Mouse (Mus musculus): ENCODE data around the gene Ppp1cb. TPM values are rescaled to one million over a fixed set of nuclear protein-coding genes. Genes with fewer than 3 reads are reported as not detected.

Ppp1cb gene
- polyA plus RNA-seq, 1 experiment from 2014 or later = 246 TPM

- 31% methylated on average over 4 of the region's 5 CpGs for WGBS
- H3K27ac ChIP-seq (ENCODE audit: low read length) = peak overlapping the region; percentile 83
- no peaks in the 10 kb centered on the region for H3K36me3 ChIP-seq (ENCODE audit: control insufficient read depth, insufficient read depth, low read length)
- no peak overlapping the region for H3K4me2 ChIP-seq (ENCODE audit: low read depth, low read length)
- no peak for ATAC-seq (ENCODE audit: insufficient read depth, low FRiP score)
- H3K4me3 ChIP-seq (replicated peaks; ENCODE audit: low read length) = no peak overlapping the region
- H3K9ac ChIP-seq (ENCODE audit: low read length) = peak overlapping the region; percentile 46; the same call in 1 of the 2 replicates
- H3K27me3 ChIP-seq (ENCODE audit: control insufficient read depth, insufficient read depth, low read length) = no peaks in the 10 kb centered on the region
- H3K4me1 ChIP-seq (ENCODE audit: control insufficient read depth, insufficient read depth, low read length) = peaks cover 9% of the 10 kb centered on the region; the same call in 1 of the 2 replicates
- no peaks in the 10 kb centered on the region for H3K9me3 ChIP-seq (replicated peaks; ENCODE audit: control insufficient read depth, low read length)
Observed at GRCm38 (mm10) chr5:32437901-32438563, 20.6 kb upstream of the Ppp1cb start.

- H3K9ac ChIP-seq (ENCODE audit: low read length) = peak overlapping the region; percentile 46; the same call in 1 of the 2 replicates
- peak overlapping the region; percentile 83 for H3K27ac ChIP-seq (ENCODE audit: low read length)
- no peaks in the 10 kb centered on the region for H3K36me3 ChIP-seq (ENCODE audit: control insufficient read depth, insufficient read depth, low read length)
- peaks cover 9% of the 10 kb centered on the region; the same call in 1 of the 2 replicates for H3K4me1 ChIP-seq (ENCODE audit: control insufficient read depth, insufficient read depth, low read length)
- WGBS = 50% methylated on average over 2 of the region's 2 CpGs
- no peak for ATAC-seq (ENCODE audit: insufficient read depth, low FRiP score)
- no peak overlapping the region for H3K4me2 ChIP-seq (ENCODE audit: low read depth, low read length)
- H3K9me3 ChIP-seq (replicated peaks; ENCODE audit: control insufficient read depth, low read length) = no peaks in the 10 kb centered on the region
- H3K27me3 ChIP-seq (ENCODE audit: control insufficient read depth, insufficient read depth, low read length) = no peaks in the 10 kb centered on the region
- H3K4me3 ChIP-seq (replicated peaks; ENCODE audit: low read length) = no peak overlapping the region
Observed at GRCm38 (mm10) chr5:32438564-32438922, 20.1 kb upstream of the Ppp1cb start.

GRCm38 (mm10) chr5:32441336-32441735, 17.3 kb upstream of the Ppp1cb start:
- no peaks in the 10 kb centered on the region for H3K27me3 ChIP-seq (ENCODE audit: control insufficient read depth, insufficient read depth, low read length)
- peaks cover 9% of the 10 kb centered on the region; the same call in 1 of the 2 replicates for H3K4me1 ChIP-seq (ENCODE audit: control insufficient read depth, insufficient read depth, low read length)
- H3K9me3 ChIP-seq (replicated peaks; ENCODE audit: control insufficient read depth, low read length) = no peaks in the 10 kb centered on the region
- H3K36me3 ChIP-seq (ENCODE audit: control insufficient read depth, insufficient read depth, low read length) = no peaks in the 10 kb centered on the region
- ATAC-seq (ENCODE audit: insufficient read depth, low FRiP score) = peak; percentile 54; the same call in 1 of the 2 replicates
- no peak overlapping the region for H3K9ac ChIP-seq (ENCODE audit: low read length)
- 28% methylated on average over 3 of the region's 3 CpGs for WGBS
- no peak overlapping the region for H3K4me2 ChIP-seq (ENCODE audit: low read depth, low read length)
- no peak overlapping the region for H3K4me3 ChIP-seq (replicated peaks; ENCODE audit: low read length)
- no peak overlapping the region; the same call in 1 of the 2 replicates for H3K27ac ChIP-seq (ENCODE audit: low read length)

GRCm38 (mm10) chr5:32441992-32442575, 16.6 kb upstream of the Ppp1cb start:
- H3K4me3 ChIP-seq (replicated peaks; ENCODE audit: low read length) = no peak overlapping the region
- WGBS = 87% methylated on average over 4 of the region's 4 CpGs
- ATAC-seq (ENCODE audit: insufficient read depth, low FRiP score) = no peak

GRCm38 (mm10) chr5:32443906-32444305, 14.7 kb upstream of the Ppp1cb start:
- Histone ChIP-seq H3K4me3 (replicated peaks; ENCODE audit: low read length) (no peak overlapping the region), H3K4me1 (ENCODE audit: control insufficient read depth, insufficient read depth, low read length) (0 out of 2 replicates have a peak, but pooled peaks cover 4% of the 10 kb centered on the region), H3K27ac (ENCODE audit: low read length) (no peak overlapping the region), H3K27me3 (ENCODE audit: control insufficient read depth, insufficient read depth, low read length) (no peaks in the 10 kb centered on the region), H3K9ac (ENCODE audit: low read length) (no peak overlapping the region), H3K36me3 (ENCODE audit: control insufficient read depth, insufficient read depth, low read length) (no peaks in the 10 kb centered on the region), H3K9me3 (replicated peaks; ENCODE audit: control insufficient read depth, low read length) (no peaks in the 10 kb centered on the region), H3K4me2 (ENCODE audit: low read depth, low read length) (no peak overlapping the region)
- ATAC-seq (ENCODE audit: insufficient read depth, low FRiP score) = no peak
- 88% methylated on average over 3 of the region's 3 CpGs for WGBS

More at GRCm38 (mm10) chr5:32441992-32442575, 16.6 kb upstream of the Ppp1cb start:
- H3K4me1 ChIP-seq (ENCODE audit: control insufficient read depth, insufficient read depth, low read length) = peaks cover 9% of the 10 kb centered on the region; the same call in 1 of the 2 replicates
- H3K9ac ChIP-seq (ENCODE audit: low read length) = no peak overlapping the region
- no peaks in the 10 kb centered on the region for H3K36me3 ChIP-seq (ENCODE audit: control insufficient read depth, insufficient read depth, low read length)
- H3K4me2 ChIP-seq (ENCODE audit: low read depth, low read length) = no peak overlapping the region
- no peak overlapping the region for H3K27ac ChIP-seq (ENCODE audit: low read length)
- H3K27me3 ChIP-seq (ENCODE audit: control insufficient read depth, insufficient read depth, low read length) = no peaks in the 10 kb centered on the region
- no peaks in the 10 kb centered on the region for H3K9me3 ChIP-seq (replicated peaks; ENCODE audit: control insufficient read depth, low read length)

- Histone ChIP-seq H3K27ac (ENCODE audit: low read length) (no peak overlapping the region), H3K27me3 (ENCODE audit: control insufficient read depth, insufficient read depth, low read length) (no peaks in the 10 kb centered on the region), H3K4me1 (ENCODE audit: control insufficient read depth, insufficient read depth, low read length) (0 out of 2 replicates have a peak, but pooled peaks cover 4% of the 10 kb centered on the region), H3K4me3 (replicated peaks; ENCODE audit: low read length) (no peak overlapping the region), H3K36me3 (ENCODE audit: control insufficient read depth, insufficient read depth, low read length) (no peaks in the 10 kb centered on the region), H3K4me2 (ENCODE audit: low read depth, low read length) (no peak overlapping the region), H3K9me3 (replicated peaks; ENCODE audit: control insufficient read depth, low read length) (no peaks in the 10 kb centered on the region), H3K9ac (ENCODE audit: low read length) (no peak overlapping the region)
- ATAC-seq (ENCODE audit: insufficient read depth, low FRiP score) = no peak
- 55% methylated on average over 11 of the region's 11 CpGs for WGBS
Observed at GRCm38 (mm10) chr5:32445287-32445921, 13.2 kb upstream of the Ppp1cb start.

GRCm38 (mm10) chr5:32446394-32446793, 12.2 kb upstream of the Ppp1cb start:
- no peaks in the 10 kb centered on the region for H3K4me1 ChIP-seq (ENCODE audit: control insufficient read depth, insufficient read depth, low read length)

GRCm38 (mm10) chr5:32446810-32447209, 11.8 kb upstream of the Ppp1cb start:
- Histone ChIP-seq H3K4me3 (replicated peaks; ENCODE audit: low read length) (no peak overlapping the region), H3K27ac (ENCODE audit: low read length) (no peak overlapping the region), H3K4me1 (ENCODE audit: control insufficient read depth, insufficient read depth, low read length) (no peaks in the 10 kb centered on the region), H3K36me3 (ENCODE audit: control insufficient read depth, insufficient read depth, low read length) (no peaks in the 10 kb centered on the region), H3K9me3 (replicated peaks; ENCODE audit: control insufficient read depth, low read length) (no peaks in the 10 kb centered on the region), H3K4me2 (ENCODE audit: low read depth, low read length) (no peak overlapping the region), H3K27me3 (ENCODE audit: control insufficient read depth, insufficient read depth, low read length) (no peaks in the 10 kb centered on the region), H3K9ac (ENCODE audit: low read length) (no peak overlapping the region)
- no peak for ATAC-seq (ENCODE audit: insufficient read depth, low FRiP score)

More at GRCm38 (mm10) chr5:32446394-32446793, 12.2 kb upstream of the Ppp1cb start:
- WGBS = 62% methylated on average over 5 of the region's 5 CpGs
- no peaks in the 10 kb centered on the region for H3K27me3 ChIP-seq (ENCODE audit: control insufficient read depth, insufficient read depth, low read length)
- H3K27ac ChIP-seq (ENCODE audit: low read length) = no peak overlapping the region
- H3K9me3 ChIP-seq (replicated peaks; ENCODE audit: control insufficient read depth, low read length) = no peaks in the 10 kb centered on the region
- no peak overlapping the region for H3K9ac ChIP-seq (ENCODE audit: low read length)
- H3K36me3 ChIP-seq (ENCODE audit: control insufficient read depth, insufficient read depth, low read length) = no peaks in the 10 kb centered on the region
- no peak overlapping the region for H3K4me3 ChIP-seq (replicated peaks; ENCODE audit: low read length)
- H3K4me2 ChIP-seq (ENCODE audit: low read depth, low read length) = no peak overlapping the region
- peak; percentile 50 for ATAC-seq (ENCODE audit: insufficient read depth, low FRiP score)
